In the genomic region with DNA sequence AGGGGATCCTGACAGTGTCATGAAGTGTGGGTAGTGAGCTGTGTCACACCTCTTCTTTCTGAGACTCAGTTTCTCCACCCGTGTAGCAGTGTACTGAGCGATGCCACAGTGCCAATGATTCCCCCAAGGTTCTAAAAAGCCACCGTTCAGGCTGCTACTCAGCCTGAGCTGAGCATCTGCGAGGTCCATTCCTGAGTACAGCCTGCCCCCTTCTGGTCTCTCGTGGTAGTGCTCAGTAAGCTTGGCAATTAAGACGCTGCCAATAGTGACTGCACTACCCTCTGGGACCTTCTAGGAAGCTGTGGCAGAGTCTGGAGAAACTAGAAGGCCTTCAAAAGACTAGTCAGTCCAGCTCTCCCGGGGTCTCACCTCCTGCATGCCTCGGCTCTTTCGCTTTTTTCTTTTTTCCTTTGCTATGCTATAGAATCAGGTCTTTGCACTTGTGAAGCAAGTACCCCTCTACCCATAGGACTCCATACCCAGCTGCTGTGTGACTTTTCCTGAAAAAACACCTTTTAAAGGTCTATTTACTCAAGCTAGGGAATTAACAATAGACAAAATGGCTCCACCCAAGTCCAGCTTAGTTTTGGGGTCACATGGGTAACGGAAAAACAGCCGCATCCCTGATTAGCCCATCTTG, we compare ENCODE assay signal across 8 mouse cellular contexts. TPM values are rescaled to one million over a fixed set of nuclear protein-coding genes. Genes with fewer than 3 reads are reported as not detected.
DNase-seq lines count a peak whose midpoint lies in the region; ATAC-seq and TF ChIP-seq lines count a peak whose summit lies in the region.

No protein-coding gene starts in this region.

- TF ChIP-seq CTCF in bone marrow, adult 2 months (IDR thresholded peaks at IDR 0.05; ENCODE audit: control insufficient read depth, insufficient read depth, low read length): peak; percentile 89

- H3K27me3 ChIP-seq in embryonic facial prominence, embryonic 15.5 days: no peaks in the 10 kb centered on the region; the same call in 1 of the 2 replicates
- H3K27me3 ChIP-seq in heart, embryonic 12.5 days (replicated peaks): peaks cover 11% of the 10 kb centered on the region
- H3K27me3 ChIP-seq in liver, embryonic 11.5 days (replicated peaks; ENCODE audit: control insufficient read depth, insufficient read depth, low read length): 0 out of 2 replicates have a peak, but pooled peaks cover 8% of the 10 kb centered on the region
- no peaks in the 10 kb centered on the region for H3K27me3 ChIP-seq in neural tube, embryonic 11.5 days (ENCODE audit: control insufficient read depth, insufficient read depth, low read length)
- H3K27me3 ChIP-seq in stomach, embryonic 16.5 days (ENCODE audit: control insufficient read depth, insufficient read depth, low read length): no peaks in the 10 kb centered on the region

- H3K27ac ChIP-seq in bone marrow, adult 2 months (ENCODE audit: control insufficient read depth, insufficient read depth, low read depth, low read length, poor library complexity): no peak overlapping the region
- H3K27ac ChIP-seq in embryonic facial prominence, embryonic 15.5 days (replicated peaks): no peak overlapping the region
- no peak overlapping the region for H3K27ac ChIP-seq in heart, embryonic 12.5 days (ENCODE audit: poor library complexity, severe bottlenecking)
- no peak overlapping the region for H3K27ac ChIP-seq in liver, embryonic 11.5 days (ENCODE audit: low read depth, low read length)
- H3K27ac ChIP-seq in neural tube, embryonic 11.5 days (ENCODE audit: low read depth, low read length): no peak overlapping the region
- H3K27ac ChIP-seq in stomach, embryonic 16.5 days (ENCODE audit: low read length): no peak overlapping the region

- H3K9ac ChIP-seq in embryonic facial prominence, embryonic 15.5 days: no peak overlapping the region
- H3K9ac ChIP-seq in heart, embryonic 12.5 days: no peak overlapping the region
- H3K9ac ChIP-seq in liver, embryonic 11.5 days (ENCODE audit: low read depth, low read length): no peak overlapping the region
- no peak overlapping the region for H3K9ac ChIP-seq in neural tube, embryonic 11.5 days (ENCODE audit: low read length)
- no peak overlapping the region for H3K9ac ChIP-seq in stomach, embryonic 16.5 days (ENCODE audit: low read length)

- ATAC-seq in embryonic facial prominence, embryonic 15.5 days (ENCODE audit: insufficient number of reproducible peaks, low FRiP score, low TSS enrichment, low read depth): peak; percentile 27
- peak; percentile 15; the same call in 1 of the 2 replicates for ATAC-seq in heart, embryonic 12.5 days (ENCODE audit: insufficient number of reproducible peaks, low FRiP score)
- ATAC-seq in liver, embryonic 11.5 days (replicated peaks; ENCODE audit: low FRiP score): no peak; the same call in 1 of the 2 replicates
- ATAC-seq in neural tube, embryonic 11.5 days (ENCODE audit: insufficient read depth, low FRiP score, low TSS enrichment): peak; percentile 45; the same call in 1 of the 2 replicates
- ATAC-seq in stomach, embryonic 16.5 days (ENCODE audit: insufficient read depth, low FRiP score): peak; percentile 48

- no peak overlapping the region for H3K4me3 ChIP-seq in bone marrow, adult 2 months (replicated peaks; ENCODE audit: control insufficient read depth, low read depth, low read length)
- no peak overlapping the region for H3K4me3 ChIP-seq in embryonic facial prominence, embryonic 15.5 days (replicated peaks)
- no peak overlapping the region for H3K4me3 ChIP-seq in heart, embryonic 12.5 days
- H3K4me3 ChIP-seq in liver, embryonic 11.5 days (ENCODE audit: low read depth, low read length): no peak overlapping the region
- no peak overlapping the region for H3K4me3 ChIP-seq in neural tube, embryonic 11.5 days (ENCODE audit: low read depth, low read length)
- H3K4me3 ChIP-seq in stomach, embryonic 16.5 days (replicated peaks; ENCODE audit: low read length): no peak overlapping the region

- peak; percentile 90 for DNase-seq in 416B (ENCODE audit: low read depth)
- DNase-seq in kidney, postnatal 10 days: peak; percentile 94
- DNase-seq in liver, embryonic 11.5 days (ENCODE audit: low spot score): peak; percentile 79
- peak; percentile 91 for DNase-seq in neural tube, embryonic 11.5 days (ENCODE audit: low spot score)

- H3K4me2 ChIP-seq in embryonic facial prominence, embryonic 15.5 days (replicated peaks): no peak overlapping the region
- H3K4me2 ChIP-seq in heart, embryonic 12.5 days: no peak overlapping the region
- no peak overlapping the region for H3K4me2 ChIP-seq in liver, embryonic 11.5 days
- H3K4me2 ChIP-seq in neural tube, embryonic 11.5 days (ENCODE audit: low read depth): no peak overlapping the region
- H3K4me2 ChIP-seq in stomach, embryonic 16.5 days (ENCODE audit: low read depth, low read length): no peak overlapping the region

- H3K9me3 ChIP-seq in embryonic facial prominence, embryonic 15.5 days (replicated peaks): no peaks in the 10 kb centered on the region
- no peaks in the 10 kb centered on the region for H3K9me3 ChIP-seq in heart, embryonic 12.5 days (replicated peaks)
- H3K9me3 ChIP-seq in liver, embryonic 11.5 days (ENCODE audit: control insufficient read depth, low read length): no peaks in the 10 kb centered on the region
- H3K9me3 ChIP-seq in neural tube, embryonic 11.5 days (ENCODE audit: control insufficient read depth, low read length): no peaks in the 10 kb centered on the region
- no peaks in the 10 kb centered on the region for H3K9me3 ChIP-seq in stomach, embryonic 16.5 days (replicated peaks; ENCODE audit: control insufficient read depth, low read length)

- TF ChIP-seq POLR2A in bone marrow, adult 2 months (IDR thresholded peaks at IDR 0.05; ENCODE audit: borderline replicate concordance, control insufficient read depth, low read depth, low read length): no peak

- H3K36me3 ChIP-seq in embryonic facial prominence, embryonic 15.5 days: no peaks in the 10 kb centered on the region
- H3K36me3 ChIP-seq in heart, embryonic 12.5 days: no peaks in the 10 kb centered on the region
- H3K36me3 ChIP-seq in liver, embryonic 11.5 days (ENCODE audit: control insufficient read depth, insufficient read depth, low read length): no peaks in the 10 kb centered on the region
- H3K36me3 ChIP-seq in neural tube, embryonic 11.5 days (ENCODE audit: control insufficient read depth, insufficient read depth, low read length): no peaks in the 10 kb centered on the region
- no peaks in the 10 kb centered on the region for H3K36me3 ChIP-seq in stomach, embryonic 16.5 days (ENCODE audit: control insufficient read depth, insufficient read depth, low read length)

- no peaks in the 10 kb centered on the region for H3K4me1 ChIP-seq in bone marrow, adult 2 months (ENCODE audit: control insufficient read depth, insufficient read depth, low read length)
- peaks cover 16% of the 10 kb centered on the region for H3K4me1 ChIP-seq in embryonic facial prominence, embryonic 15.5 days
- H3K4me1 ChIP-seq in heart, embryonic 12.5 days (replicated peaks): peaks cover 3% of the 10 kb centered on the region
- no peaks in the 10 kb centered on the region for H3K4me1 ChIP-seq in liver, embryonic 11.5 days (replicated peaks; ENCODE audit: control insufficient read depth, insufficient read depth, low read length)
- no peaks in the 10 kb centered on the region for H3K4me1 ChIP-seq in neural tube, embryonic 11.5 days (ENCODE audit: control insufficient read depth, insufficient read depth, low read length)
- 0 out of 2 replicates have a peak, but pooled peaks cover under 1% of the 10 kb centered on the region for H3K4me1 ChIP-seq in stomach, embryonic 16.5 days (ENCODE audit: control insufficient read depth, insufficient read depth, low read length)

- WGBS in bone marrow, adult 2 months: 17% methylated on average over 11 of the region's 11 CpGs
- 9% methylated on average over 11 of the region's 11 CpGs for WGBS in embryonic facial prominence, embryonic 15.5 days
- 12% methylated on average over 11 of the region's 11 CpGs for WGBS in heart, embryonic 12.5 days
- 14% methylated on average over 11 of the region's 11 CpGs for WGBS in liver, embryonic 11.5 days
- WGBS in neural tube, embryonic 11.5 days: 15% methylated on average over 11 of the region's 11 CpGs
- 14% methylated on average over 11 of the region's 11 CpGs for WGBS in stomach, embryonic 16.5 days

RNA-seq across cellular contexts. Expression of gene Sparc, which starts 36.4 kb away (rescaled TPM):
- 79.8 and 90.9 TPM in 2 replicates for polyA plus RNA-seq in bone marrow, adult 2 months (2011; ENCODE audit: insufficient read depth, insufficient read length, low replicate concordance, missing spikeins)
- 3,074 and 3,219 TPM in 2 replicates for polyA plus RNA-seq in embryonic facial prominence, embryonic 15.5 days (2015; fragmentation: Nextera tagmentation; extraction: Ambion mirVana)
- polyA plus RNA-seq in heart, embryonic 12.5 days (2016; fragmentation: Nextera tagmentation; extraction: Ambion mirVana): 1,393 and 1,408 TPM in 2 replicates
- 300 and 334 TPM in 2 replicates for polyA plus RNA-seq in liver, embryonic 11.5 days (2014; fragmentation: Nextera tagmentation; extraction: Ambion mirVana)
- polyA plus RNA-seq in neural tube, embryonic 11.5 days (2014; fragmentation: Nextera tagmentation; extraction: Ambion mirVana): 450 and 492 TPM in 2 replicates
- polyA plus RNA-seq in stomach, embryonic 16.5 days (2015; fragmentation: Nextera tagmentation; extraction: Ambion mirVana): 2,158 and 2,387 TPM in 2 replicates

RNA-seq across cellular contexts. Expression of gene Fat2, which starts 50.2 kb away (rescaled TPM):
- not detected in 2 replicates for polyA plus RNA-seq in bone marrow, adult 2 months (2011; ENCODE audit: insufficient read depth, insufficient read length, low replicate concordance, missing spikeins)
- 1.1 and 1.6 TPM in 2 replicates for polyA plus RNA-seq in embryonic facial prominence, embryonic 15.5 days (2015; fragmentation: Nextera tagmentation; extraction: Ambion mirVana)
- polyA plus RNA-seq in heart, embryonic 12.5 days (2016; fragmentation: Nextera tagmentation; extraction: Ambion mirVana): not detected in 2 replicates
- polyA plus RNA-seq in liver, embryonic 11.5 days (2014; fragmentation: Nextera tagmentation; extraction: Ambion mirVana): not detected in 2 replicates
- 0.01 and 0.05 TPM in 2 replicates for polyA plus RNA-seq in neural tube, embryonic 11.5 days (2014; fragmentation: Nextera tagmentation; extraction: Ambion mirVana)
- 0.97 and 1.2 TPM in 2 replicates for polyA plus RNA-seq in stomach, embryonic 16.5 days (2015; fragmentation: Nextera tagmentation; extraction: Ambion mirVana)
